ENCODE assay signal across 8 mouse cellular contexts in the genomic region with DNA sequence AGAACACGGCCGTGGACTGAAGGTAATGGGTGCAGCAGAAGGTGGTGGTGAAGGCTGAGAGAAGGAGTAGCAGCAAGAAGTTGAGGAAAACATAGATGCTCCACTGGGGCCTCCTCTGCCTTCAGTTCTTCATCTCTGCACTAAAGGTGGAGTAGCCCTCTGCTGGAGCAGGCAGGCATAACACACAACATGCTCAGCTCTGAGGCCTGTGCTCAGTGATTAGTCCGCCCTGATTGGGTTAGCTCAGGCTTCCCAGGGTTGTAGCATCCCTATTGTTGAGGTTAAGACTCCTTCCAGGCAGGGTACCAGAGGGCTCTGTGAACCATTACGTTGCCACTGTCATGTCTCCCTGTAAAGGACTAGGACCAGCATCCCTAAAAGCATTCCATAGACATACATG. TPM values are rescaled to one million over a fixed set of nuclear protein-coding genes. Genes with fewer than 3 reads are reported as not detected.
DNase-seq lines count a peak whose midpoint lies in the region; ATAC-seq and TF ChIP-seq lines count a peak whose summit lies in the region.

No protein-coding gene starts in this region.

- H3K27ac ChIP-seq in lung, embryonic 14.5 days (ENCODE audit: low read depth) = no peak overlapping the region

- no peaks in the 10 kb centered on the region for H3K27me3 ChIP-seq in lung, embryonic 14.5 days (ENCODE audit: insufficient read depth, low read length)

- peaks cover 13% of the 10 kb centered on the region; the same call in 1 of the 2 replicates for H3K4me1 ChIP-seq in lung, embryonic 14.5 days (ENCODE audit: insufficient read depth)

- TF ChIP-seq CTCF in lung, embryonic 14.5 days (IDR thresholded peaks at IDR 0.05; ENCODE audit: low read depth) = peak; percentile 80

- H3K36me3 ChIP-seq in lung, embryonic 14.5 days (ENCODE audit: insufficient read depth) = peaks cover 24% of the 10 kb centered on the region

- DNase-seq in adrenal gland, adult (ENCODE audit: inconsistent age in 2 of 2, low spot score in 1 of 2) = peak; percentile 40 to 81
- DNase-seq in adrenal gland, adult 8-10 months = no peak
- peak; percentile 36 for DNase-seq in urinary bladder, postnatal 25 days (ENCODE audit: low spot score)
- DNase-seq in urinary bladder, adult 18-20 months (ENCODE audit: low spot score in 2 of 2) = no peak
- DNase-seq in frontal cortex, adult 2 months (ENCODE audit: extremely low spot score in 1 of 2, low spot score in 1 of 2) = peak; percentile 23 to 78
- peak; percentile 83 to 86 for DNase-seq in kidney, postnatal 4 days
- peak; percentile 81 for DNase-seq in lung, embryonic 14.5 days
- peak; percentile 42 for DNase-seq in right cerebral cortex, adult 18-20 months

- no peak overlapping the region for H3K9ac ChIP-seq in lung, embryonic 14.5 days

- no peak overlapping the region for H3K4me2 ChIP-seq in lung, embryonic 14.5 days

- H3K4me3 ChIP-seq in lung, embryonic 14.5 days (ENCODE audit: low read depth, low read length) = no peak overlapping the region

- H3K9me3 ChIP-seq in lung, embryonic 14.5 days (ENCODE audit: low read depth, low read length) = no peaks in the 10 kb centered on the region

- ATAC-seq in lung, embryonic 14.5 days (ENCODE audit: insufficient read depth) = peak; percentile 26; the same call in 1 of the 2 replicates

- 40% methylated on average over 4 of the region's 4 CpGs for WGBS in lung, embryonic 14.5 days

RNA-seq across cellular contexts. Expression of a gene that starts 7.6 kb away (rescaled TPM):
- total RNA-seq in adrenal gland, adult 8-10 months (2022) = 10 to 100 TPM; 47.4 to 77.6 (median 63.9) TPM
- 63.0 and 66.5 TPM in 2 replicates for polyA plus RNA-seq in frontal cortex, adult 2 months (2012; rRNA removed)
- polyA plus RNA-seq in lung, embryonic 14.5 days (2014; fragmentation: Nextera tagmentation; extraction: Ambion mirVana) = 118 and 135 TPM in 2 replicates

RNA-seq across cellular contexts. Expression of a gene that starts 7.7 kb away (rescaled TPM):
- 100 to 1,000 TPM in 1 of 4 experiments, 10 to 100 TPM in 3; 61.0 to 105 (median 84.6) TPM for total RNA-seq in adrenal gland, adult 8-10 months (2022)
- polyA plus RNA-seq in frontal cortex, adult 2 months (2012; rRNA removed) = 23.9 and 24.6 TPM in 2 replicates
- 252 and 263 TPM in 2 replicates for polyA plus RNA-seq in lung, embryonic 14.5 days (2014; fragmentation: Nextera tagmentation; extraction: Ambion mirVana)

RNA-seq across cellular contexts. Expression of a gene that starts 9.0 kb away (rescaled TPM):
- total RNA-seq in adrenal gland, adult 8-10 months (2022) = 1 to 10 TPM; 2.2 to 5.2 (median 2.6) TPM
- 0.26 and 0.74 TPM in 2 replicates for polyA plus RNA-seq in frontal cortex, adult 2 months (2012; rRNA removed)
- 0.15 and 0.21 TPM in 2 replicates for polyA plus RNA-seq in lung, embryonic 14.5 days (2014; fragmentation: Nextera tagmentation; extraction: Ambion mirVana)

RNA-seq across cellular contexts. Expression of a gene that starts 29.6 kb away (rescaled TPM):
- 10 to 100 TPM; 15.3 to 26.2 (median 20.2) TPM for total RNA-seq in adrenal gland, adult 8-10 months (2022)
- polyA plus RNA-seq in frontal cortex, adult 2 months (2012; rRNA removed) = 25.9 and 26.0 TPM in 2 replicates
- polyA plus RNA-seq in lung, embryonic 14.5 days (2014; fragmentation: Nextera tagmentation; extraction: Ambion mirVana) = 11.4 and 12.7 TPM in 2 replicates

RNA-seq across cellular contexts. Expression of a gene that starts 30.0 kb away (rescaled TPM):
- 10 to 100 TPM; 12.0 to 19.3 (median 14.2) TPM for total RNA-seq in adrenal gland, adult 8-10 months (2022)
- polyA plus RNA-seq in frontal cortex, adult 2 months (2012; rRNA removed) = 5.0 and 5.4 TPM in 2 replicates
- 0.93 and 1.3 TPM in 2 replicates for polyA plus RNA-seq in lung, embryonic 14.5 days (2014; fragmentation: Nextera tagmentation; extraction: Ambion mirVana)

Comparison
In these comparisons a context has a peak if more than half of its experiments do, and no peak if none do; other contexts are left out.
1. DNase-seq: peak in adrenal gland, adult (2 of 2), urinary bladder, postnatal 25 days (single experiment), frontal cortex, adult 2 months (2 of 2), kidney, postnatal 4 days (2 of 2), lung, embryonic 14.5 days (single experiment) and right cerebral cortex, adult 18-20 months (single experiment); none in adrenal gland, adult 8-10 months (single experiment) and urinary bladder, adult 18-20 months (0 of 2).